Mouse (Mus musculus): ENCODE measurements around the gene Fam8a1.

Gene Fam8a1

DNA sequence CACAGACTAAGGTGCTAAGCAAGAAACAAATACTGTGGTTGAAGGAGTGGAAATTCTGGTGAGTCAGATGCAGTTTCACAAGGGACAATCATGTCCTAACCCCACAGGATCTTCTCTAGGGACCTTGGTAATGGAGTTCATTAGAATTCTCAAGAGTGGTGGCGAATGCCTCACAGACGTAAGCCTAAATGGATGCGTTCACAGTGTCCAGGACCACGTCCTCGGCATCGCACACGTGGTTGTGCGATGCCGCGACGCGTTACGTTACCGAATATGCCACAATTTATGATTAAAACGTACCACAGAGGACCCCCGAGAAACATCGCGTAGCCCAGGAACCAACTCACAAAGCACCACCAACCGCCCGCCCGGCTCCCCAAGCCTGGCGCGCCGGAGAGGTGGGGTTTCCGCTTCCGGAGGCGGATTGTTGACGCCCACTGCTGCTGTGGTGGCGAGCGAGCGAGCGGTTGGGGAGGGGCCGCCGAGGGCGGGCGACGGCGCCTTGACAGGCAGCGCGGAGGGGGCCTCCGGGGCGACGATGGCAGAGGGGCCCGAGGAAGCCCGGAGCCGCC lies at the start of gene Fam8a1:
Fam8a1 (plus strand) TSS at position 475 of the 572 bp plus-strand sequence.
- DNase-seq (ENCODE audit: low read depth): peak; percentile 51

- no peak for DNase-seq (ENCODE audit: low read depth)
Observed at GRCm38 (mm10) chr13:46619633-46620032, 49.7 kb upstream of the Fam8a1 start.

DNA sequence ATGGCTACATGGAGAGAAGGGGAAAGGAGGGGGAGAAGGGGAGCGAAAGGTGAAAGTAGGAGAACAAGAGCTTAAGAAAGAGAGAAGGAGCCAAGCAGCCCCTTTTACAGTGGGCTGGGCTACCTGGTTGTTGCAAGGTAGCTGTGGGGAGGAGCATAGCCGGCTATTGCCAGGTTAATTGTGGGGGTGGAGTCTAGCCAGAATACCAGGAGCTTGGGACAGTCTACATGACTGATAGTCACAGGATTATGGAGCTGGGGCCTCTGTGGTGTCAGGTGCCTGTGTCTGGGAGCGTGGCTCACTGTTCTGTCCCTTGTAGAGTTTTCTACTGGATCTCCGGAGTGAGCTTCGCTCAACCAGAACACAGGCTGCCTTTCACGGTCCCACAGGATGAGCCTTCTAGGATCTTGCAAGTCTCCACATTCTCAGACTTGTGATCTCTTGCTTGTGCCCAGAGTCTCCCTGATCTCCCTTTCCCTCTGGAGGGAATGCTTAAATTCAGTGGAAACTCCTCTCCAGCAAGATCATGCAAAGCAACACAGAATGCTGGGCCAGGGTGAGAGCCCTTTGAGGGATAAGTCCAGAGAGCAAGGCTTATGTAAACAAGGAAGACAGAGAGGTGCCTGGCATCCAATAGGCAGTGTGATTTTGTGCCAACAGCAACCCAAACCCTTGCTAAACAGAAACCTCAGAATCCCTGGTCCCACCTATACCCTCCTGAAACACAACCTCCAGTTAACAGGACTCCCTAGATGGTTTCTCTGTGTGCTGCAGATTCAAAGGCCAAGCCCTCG lies 48.2 kb upstream of the Fam8a1 start:
- DNase-seq (ENCODE audit: low read depth): no peak

DNA sequence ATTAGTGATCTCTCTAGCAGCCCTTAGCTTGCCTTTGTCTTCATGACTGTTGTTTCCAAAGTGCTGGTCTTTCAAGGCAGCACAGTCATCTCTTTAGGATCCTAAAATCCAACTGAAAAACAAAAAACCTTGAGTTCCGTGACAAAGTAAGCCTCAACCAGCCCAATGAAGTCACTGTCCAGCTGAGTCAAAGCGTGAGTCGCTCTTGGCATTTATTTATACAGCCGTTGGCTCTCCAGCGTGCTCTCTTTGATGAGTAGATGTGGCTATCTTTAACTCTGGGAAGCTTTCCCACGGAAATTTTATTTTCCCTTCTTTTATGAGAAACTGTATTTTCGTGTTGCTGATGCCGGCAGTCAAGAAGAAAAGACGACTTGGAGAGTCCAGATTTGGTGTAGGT lies 42.7 kb upstream of the Fam8a1 start:
- DNase-seq (ENCODE audit: low read depth): peak; percentile 32

DNA sequence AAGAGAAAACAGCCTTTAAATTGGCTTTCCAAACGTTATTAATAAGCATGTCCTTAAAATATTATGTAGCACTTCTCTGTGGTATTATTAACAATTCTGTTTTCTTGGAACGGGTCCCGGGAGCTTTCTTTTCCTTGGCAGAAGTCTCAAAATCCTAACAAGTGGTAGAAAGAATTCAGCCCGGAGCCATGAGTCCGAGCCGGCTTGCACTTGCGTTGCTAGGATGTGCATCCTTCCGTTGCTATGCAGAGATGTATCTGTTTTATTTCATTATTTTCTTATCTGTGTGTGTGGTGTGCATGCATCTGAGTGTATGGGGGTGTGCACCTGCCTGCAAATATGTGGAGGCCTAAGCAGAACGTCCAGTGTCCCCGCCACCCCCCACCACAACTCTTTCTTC lies 41.5 kb upstream of the Fam8a1 start:
- peak; percentile 24 for DNase-seq (ENCODE audit: low read depth)

- DNase-seq (ENCODE audit: low read depth): no peak
Observed at GRCm38 (mm10) chr13:46629391-46629790, 39.9 kb upstream of the Fam8a1 start.

DNA sequence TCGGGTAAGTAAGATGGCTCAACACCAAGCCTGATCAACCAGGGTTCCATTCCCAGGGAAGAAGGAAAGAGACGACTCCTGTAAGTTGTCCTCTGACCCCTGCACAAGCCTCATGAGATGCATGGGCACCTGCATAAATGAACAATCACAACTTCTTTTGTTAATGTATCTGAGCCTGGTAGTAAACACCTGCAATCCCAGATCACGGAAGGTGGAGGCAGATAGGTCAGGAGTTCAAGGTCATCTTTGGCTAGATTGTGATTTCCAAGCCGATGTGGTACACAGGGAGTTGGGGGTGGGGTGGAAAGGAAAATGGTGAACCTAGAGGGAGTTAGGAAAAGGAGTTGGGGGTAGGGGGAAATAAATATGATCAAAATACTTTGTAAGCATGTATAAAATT lies 36.5 kb upstream of the Fam8a1 start:
- DNase-seq (ENCODE audit: low read depth): no peak

DNA sequence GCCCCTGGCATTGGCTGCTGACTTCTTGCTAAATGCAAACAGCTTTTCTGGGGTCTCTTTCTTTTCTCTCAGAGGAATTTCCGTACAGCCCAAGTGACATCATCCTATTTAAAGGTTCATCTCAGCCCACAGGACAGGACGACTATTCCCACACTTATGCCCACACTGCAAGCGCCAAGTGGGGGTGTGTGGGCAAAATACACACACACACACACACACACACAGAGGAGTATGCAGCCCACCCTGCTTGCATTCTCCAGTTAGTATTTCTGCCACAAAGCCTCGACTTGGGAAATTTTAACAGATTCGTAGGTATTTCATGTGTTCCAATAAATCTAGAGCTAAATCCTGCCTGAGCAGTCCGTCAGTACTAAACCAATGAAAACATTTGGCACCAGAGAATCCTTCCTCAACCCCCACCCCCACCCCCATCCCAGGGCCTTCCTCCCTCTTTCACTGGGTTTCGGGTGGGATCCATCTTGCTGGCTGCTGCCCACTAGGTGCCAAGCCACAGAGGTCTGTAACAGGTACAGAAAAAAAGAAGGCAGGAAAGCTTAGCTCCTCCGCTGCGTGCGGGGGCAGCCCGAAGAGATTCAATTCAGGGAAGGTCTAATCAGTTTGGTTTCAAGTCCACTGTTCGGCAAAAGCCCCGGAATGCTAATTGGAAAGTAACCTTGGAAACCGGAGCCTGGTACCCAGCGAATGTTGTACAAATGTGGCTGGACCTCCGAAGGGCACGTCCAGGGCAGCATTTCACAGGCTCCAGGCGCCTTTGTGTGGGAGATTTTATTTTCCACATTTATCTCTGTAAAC lies 35.8 kb upstream of the Fam8a1 start:
- no peak for DNase-seq (ENCODE audit: low read depth)

DNA sequence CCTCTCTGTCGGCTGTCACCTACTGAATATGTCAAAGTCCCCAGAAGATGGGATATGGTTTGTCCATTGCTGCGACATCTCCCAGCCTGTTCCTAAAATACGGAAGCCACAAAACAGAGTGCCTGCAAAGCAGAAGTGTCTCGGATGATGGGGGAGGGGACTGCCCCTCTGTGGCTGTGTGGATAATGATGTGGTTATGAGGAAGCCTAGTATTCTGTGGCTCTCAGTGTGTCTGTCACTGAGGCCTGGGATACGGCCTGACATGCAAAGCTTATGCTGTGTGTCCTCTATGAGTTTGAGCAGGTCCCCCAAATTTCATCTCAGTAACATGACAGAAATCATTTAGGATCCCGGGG lies 35.2 kb upstream of the Fam8a1 start:
- DNase-seq (ENCODE audit: low read depth): no peak

DNA sequence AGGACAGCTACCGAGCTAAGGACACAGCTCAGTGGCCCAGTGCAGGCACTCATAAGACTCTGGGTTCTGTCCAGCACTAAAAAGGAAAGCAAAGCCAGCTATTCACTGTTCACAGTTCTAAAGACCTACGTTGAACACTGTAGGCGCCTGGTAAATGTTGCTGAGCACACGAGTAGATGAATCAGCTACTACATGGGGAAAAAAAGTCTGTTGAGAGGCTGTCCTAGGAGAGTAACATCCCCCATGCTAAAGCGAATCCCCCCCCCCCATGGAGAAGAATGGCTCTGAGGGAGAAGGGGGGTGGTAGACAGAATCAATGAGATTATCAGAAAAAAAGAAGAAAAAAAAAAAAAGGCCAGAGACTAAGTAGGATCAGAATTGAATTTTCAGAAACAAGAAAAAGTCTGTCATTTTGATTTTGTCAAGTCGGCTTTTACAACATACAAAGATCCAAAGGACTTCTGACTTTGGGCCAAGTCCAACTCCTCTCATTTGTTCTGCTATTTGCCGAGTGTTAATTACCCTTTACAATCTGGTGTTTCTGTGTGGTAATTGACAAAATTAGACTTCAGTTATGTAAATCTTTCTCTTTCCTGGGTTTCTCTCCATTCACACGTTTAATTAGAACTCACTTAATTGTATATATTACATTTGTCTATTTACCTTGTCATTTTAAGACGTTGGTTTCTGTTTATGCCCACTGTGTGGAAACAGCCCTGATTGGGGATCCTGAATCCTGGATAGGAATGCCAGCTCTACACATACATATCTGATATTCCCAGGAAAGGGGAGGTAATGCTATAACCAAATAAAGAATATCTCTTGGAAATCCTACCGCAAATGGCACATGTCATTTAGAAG lies 28.5 kb upstream of the Fam8a1 start:
- no peak for DNase-seq (ENCODE audit: low read depth)

DNA sequence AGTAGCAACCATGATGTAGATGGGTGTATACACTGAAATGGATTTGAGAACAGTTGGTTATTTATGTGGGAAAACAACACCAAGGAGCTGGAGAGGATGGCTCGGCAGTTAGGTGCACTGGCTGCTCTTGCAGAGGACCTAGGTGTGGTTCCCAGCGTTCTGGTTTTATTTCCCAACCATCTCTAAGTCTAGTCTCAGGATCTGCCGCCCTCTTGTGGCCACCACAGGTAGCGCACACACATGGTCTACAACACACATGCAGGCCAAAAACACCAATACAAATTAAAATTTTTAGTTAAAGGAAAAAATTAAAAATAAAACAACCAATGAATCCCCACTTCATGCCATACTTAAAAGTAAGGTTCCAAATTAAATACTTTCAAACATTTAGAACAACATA lies 27.0 kb upstream of the Fam8a1 start:
- DNase-seq (ENCODE audit: low read depth): no peak

GRCm38 (mm10) chr13:46644175-46644574 lies 25.1 kb upstream of the Fam8a1 start:
- no peak for DNase-seq (ENCODE audit: low read depth)

DNA sequence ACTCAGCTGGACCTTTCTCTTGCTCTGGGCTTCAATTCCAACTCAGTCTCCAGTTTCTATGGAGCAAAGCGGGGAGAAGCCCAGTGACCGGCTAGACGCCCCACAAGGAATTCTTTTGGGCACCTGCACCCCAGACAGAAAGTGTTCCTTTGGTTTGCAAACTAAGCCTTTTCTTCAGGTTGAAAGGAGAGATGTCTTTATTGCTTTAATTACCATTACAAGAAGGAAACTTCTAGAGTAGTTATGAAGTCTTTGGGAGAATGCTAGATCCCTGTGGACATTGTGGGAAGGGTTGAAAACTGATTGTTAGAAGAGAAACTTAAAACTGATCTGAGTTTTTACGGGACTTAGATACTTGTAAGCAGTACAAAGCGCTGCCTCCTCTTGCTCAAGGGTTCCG lies 23.8 kb upstream of the Fam8a1 start:
- DNase-seq (ENCODE audit: low read depth): no peak

GRCm38 (mm10) chr13:46651853-46652252 lies 17.5 kb upstream of the Fam8a1 start:
- DNase-seq (ENCODE audit: low read depth): no peak

- no peak for DNase-seq (ENCODE audit: low read depth)
Observed at GRCm38 (mm10) chr13:46652671-46653070, 16.7 kb upstream of the Fam8a1 start.

- no peak for DNase-seq (ENCODE audit: low read depth)
Observed at GRCm38 (mm10) chr13:46653671-46654070, 15.7 kb upstream of the Fam8a1 start.

- no peak for DNase-seq (ENCODE audit: low read depth)
Observed at GRCm38 (mm10) chr13:46654566-46654965, 14.8 kb upstream of the Fam8a1 start.

GRCm38 (mm10) chr13:46659211-46659610 lies 10.1 kb upstream of the Fam8a1 start:
- no peak for DNase-seq (ENCODE audit: low read depth)

GRCm38 (mm10) chr13:46663461-46663964 lies 5.8 kb upstream of the Fam8a1 start:
- peak; percentile 12 for DNase-seq (ENCODE audit: low read depth)

DNA sequence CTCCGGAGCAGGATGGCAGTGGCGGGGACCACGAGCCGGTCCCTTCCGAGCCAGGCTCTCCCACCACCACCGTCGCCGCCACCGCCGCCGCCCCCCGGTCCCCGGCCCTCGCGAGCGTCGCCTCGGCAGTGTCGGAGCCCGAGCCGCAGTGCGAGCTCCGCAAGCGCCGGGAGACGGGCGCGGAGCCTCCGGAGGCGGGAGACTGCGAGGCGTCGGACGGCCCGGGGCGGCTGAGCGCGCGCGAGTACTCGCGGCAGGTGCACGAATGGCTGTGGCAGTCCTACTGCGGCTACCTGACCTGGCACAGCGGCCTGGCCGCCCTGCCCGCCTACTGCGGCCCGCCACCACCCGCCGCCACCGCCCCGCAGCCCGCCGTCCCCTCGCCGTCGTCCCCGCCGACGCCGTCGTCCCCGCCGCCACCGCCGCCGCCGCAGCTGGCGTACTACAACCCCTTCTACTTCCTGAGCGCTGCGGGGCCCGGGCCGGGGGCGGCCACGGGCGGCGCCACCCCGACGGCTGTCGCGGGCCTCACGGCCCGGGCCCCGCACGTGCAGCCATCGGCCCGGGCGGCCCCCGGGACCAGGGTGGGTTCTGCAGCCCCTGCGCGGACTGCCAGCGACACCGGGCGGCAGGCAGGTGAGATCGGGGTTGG lies 424 bp downstream of the Fam8a1 start:
- DNase-seq (ENCODE audit: low read depth): no peak

DNA sequence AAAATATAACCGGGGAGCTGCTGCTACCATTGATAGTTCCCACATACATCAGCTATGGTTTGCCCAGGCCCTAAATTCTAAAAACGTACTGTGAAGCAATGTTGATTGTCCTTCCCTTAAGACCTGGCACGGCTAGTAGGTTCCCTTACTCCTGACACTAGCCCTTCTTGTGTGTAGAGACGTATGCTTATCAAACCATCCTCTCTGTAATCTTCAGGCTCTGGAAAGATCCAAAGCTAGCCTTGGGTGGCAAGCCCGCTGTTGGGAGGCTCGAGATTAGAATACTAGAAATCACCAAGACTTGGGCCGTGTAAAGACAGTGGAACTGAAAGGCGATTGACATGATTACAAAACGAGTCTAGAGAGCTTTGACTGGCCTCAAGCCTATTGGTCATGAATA lies 1.2 kb downstream of the Fam8a1 start:
- DNase-seq (ENCODE audit: low read depth): no peak

Measured in fibroblast of lung, adult 2 months (primary cell).